Mouse (Mus musculus) cerebellum, adult 18-20 months (tissue): ENCODE data around the gene Zfp810.
A peak's percentile ranks its signal among the peaks of the same experiment; 100 is the strongest.
"Not testable (repeated sequence)": the region's sequence is repeated elsewhere in the genome, so short reads cannot be mapped to it uniquely, and the experiment has no call there.

Experiments
- DNase-seq, 2 experiments: peaks; one replicate each; pipeline ENCODE4 v3.0.0; 2021

Gene Zfp810

DNA sequence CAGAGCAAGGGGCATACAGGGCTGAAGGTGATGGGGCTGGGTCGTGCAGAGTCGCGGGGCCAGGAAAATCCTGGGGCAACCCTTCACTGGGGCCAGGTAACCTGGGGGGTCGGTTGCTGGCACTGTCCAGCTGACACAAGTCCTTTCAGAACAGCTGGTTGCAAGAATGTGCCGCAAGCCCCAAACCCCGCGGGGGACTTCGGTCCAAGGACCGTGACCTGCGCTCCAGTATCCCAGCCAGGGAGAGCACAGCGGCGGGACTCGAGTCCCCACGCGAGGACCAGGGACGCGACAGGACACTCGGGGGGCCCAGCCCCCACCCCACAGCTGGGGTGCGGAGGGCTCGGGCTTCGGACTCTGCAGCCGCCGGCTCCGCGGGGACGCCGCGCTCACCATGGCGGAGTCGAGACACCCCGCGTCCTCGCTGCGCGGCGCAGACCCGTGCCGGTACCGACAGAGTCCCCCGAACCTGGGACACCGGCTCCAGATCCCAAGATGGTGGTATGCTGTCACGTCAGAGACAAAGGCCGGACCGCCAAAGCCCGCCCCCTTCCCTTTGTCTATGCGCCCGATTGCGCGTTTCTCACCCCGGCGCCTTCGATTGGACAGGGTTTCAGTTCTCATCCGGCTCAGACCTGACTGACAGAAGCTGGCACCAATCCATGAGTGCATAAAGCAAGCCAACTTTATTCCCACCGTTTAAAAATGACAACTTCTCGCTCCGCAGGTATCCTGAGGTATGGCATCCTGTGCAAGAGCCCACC, at the start of gene Zfp810:
Zfp810 (minus strand) TSS at position 493 of the 764 bp plus-strand sequence.
- peak; percentile 86 to 93 for DNase-seq

DNA sequence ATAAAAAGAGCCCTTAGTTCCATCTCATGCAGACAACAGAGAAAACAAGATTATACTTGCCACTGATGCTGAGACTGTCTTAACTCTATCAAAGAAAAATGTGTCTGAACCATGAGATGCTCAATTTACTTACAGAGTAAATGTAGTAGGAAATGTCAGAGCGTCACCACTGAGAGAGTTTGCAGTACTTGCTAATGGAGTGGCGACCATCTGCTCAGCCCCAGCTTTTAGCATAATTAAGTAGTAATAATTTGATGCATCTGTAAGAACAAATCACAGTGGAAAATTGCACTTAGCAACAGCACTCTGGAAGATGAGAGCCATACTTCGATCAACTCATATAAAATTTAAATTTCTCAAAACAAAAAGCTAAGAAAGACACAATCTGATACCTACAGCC, 48.5 kb upstream of the Zfp810 start:
- no peak for DNase-seq

DNA sequence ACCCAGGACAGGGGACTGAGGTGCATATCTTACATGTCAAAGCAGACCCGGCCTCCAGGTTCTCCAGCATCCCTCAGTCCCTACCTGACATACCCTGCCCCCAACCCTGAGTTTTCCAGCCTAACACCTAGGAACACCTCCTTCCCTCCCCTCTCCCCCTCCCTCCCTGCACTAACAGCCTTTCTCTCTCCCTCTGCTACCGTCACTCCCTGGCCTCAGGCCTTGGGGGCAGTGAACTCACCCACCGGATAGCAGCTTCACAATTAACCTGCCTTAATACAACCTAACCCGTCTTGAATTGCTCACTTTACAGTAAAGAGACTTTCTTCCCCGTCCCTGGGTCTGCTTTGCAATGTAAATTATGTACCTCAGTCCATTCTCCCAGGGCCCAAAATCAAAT, 46.5 kb upstream of the Zfp810 start:
- DNase-seq = no peak

DNA sequence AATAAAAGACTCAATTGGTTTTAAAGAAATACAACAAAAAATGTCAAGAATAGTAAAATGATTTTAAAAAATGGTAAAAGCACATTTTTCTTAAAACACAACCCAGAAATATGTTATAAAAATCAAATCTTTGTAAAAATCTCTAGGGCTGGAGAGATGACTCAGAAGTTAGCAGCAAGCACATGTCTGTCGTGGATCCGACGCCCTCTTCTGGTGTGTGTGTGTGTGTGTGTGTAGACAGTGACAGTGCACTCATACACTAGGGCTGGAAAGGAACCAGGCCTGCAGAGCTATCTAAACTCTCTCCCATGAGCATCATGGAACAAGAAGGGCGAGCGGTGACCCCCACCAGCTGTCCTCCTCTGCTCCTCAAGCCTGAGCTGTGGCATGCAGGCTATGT, 46.0 kb upstream of the Zfp810 start:
- DNase-seq = no peak

DNA sequence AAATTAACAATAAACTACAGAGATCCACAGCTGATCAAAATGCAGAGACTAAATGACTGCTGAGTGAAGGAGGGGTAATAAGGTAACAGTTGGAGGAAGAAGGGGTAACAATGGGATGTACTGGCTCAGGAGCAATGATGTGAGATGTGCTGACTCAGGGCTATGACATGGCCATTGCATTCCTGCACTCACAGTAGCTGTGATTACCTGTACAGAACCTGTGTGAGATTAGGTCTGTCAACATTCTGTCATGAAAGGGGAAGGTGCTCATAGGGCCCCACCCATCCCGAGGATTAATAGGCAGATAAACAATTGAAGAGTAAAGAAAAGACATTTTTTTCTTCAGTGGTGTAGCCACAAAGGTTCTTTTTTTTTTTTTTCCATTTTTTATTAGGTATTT, 32.9 kb upstream of the Zfp810 start:
- DNase-seq = no peak

DNA sequence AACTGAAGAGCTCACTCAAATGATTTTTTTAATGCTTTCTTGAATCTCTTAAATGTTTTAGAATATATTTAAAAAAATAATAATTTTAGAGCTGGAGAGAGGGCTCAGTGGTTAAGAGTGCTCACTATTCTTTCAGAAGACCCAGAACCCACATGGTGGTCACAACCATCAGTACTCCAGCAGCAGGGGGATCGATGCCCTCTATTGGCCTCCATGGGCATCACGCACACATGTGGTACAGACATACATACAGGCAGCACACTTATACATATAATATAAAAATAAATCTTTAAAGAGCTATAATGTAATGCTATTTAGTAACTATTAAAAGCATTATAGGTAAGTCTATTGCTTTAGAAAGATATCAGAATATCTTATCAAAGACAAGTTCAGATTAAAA, 29.8 kb upstream of the Zfp810 start:
- no peak for DNase-seq

DNA sequence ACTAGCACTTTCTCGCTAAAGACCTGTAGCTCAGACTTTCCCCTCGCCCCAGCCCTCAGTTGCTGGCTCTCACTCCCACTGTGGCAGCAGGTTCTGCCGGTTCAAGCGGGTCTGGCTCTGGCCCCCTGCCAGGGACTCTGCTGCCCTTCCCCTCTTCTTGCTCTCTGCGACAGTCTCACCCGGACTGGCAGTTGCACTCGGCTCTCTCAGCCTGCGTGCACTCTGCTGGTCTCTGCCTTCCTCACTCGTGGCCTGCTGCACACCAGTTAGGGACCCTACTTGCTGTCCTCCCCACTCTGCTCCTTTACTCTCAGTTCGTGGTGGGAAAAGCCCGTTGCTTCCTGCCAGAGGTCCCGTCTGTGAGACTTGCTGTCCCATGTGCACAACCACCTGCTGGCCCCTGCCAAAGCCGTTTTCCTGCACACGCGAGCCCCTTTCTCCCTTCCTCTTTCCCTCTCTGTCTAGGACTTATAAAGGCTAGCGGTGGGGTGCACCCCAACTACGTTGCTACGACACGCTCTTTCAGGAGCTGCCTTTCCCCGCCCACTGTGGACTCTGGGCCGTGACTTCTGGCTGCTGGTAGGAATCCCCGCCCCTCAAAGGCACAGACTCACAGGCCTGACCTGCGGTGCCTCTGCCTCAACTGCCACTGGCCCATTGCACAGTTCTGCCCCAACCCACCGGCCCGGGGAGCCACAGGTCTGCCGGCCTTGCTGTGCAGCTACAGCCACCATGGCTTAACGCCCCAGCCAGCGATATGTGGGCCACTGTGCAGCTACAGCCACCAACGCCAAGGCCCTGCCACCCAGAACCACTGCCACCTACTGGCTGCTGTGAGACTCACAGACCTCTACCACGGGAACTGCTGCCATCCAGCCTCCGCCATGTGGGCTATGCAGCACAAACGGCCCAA, 20.3 kb upstream of the Zfp810 start:
- DNase-seq = peak; percentile 87 to 91

DNA sequence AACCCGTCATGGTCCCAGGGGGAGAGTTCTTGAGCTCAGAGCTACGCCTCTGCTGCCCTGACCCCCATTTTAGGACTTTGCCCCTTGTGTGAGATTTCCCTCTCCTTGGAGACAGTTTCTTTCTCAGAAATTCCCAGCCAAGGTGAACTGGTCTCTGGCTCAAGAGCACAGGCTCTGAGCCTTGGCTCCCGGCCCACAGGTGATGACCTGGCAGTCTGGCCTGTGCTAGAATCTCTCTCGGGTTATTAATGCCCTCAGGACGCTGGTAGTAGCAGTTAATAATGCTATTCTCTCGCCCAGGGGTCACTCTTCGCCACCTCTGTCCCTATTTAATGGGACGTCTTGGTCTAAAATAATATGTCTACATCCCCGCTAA, 19.6 kb upstream of the Zfp810 start:
- DNase-seq = peak; percentile 53 to 54

DNA sequence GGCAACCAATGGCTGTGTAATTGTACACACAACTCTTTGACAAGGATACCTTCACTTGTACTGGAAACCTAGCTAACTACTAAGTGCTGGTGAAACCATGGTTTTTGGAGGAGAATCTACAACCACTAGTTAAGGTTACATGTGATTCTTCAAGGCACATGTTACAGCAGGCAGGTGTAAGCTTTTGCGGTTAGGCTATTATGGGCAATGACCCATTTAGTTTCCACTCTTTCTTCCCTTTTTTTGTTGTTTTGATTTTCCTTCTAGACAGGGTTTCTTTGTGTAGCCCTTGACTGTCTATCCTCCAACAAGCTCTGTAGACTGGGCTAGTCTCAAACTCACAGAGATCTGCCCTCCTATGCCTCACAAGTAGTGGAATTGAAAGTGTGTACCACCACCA, 17.1 kb upstream of the Zfp810 start:
- DNase-seq = no peak

DNA sequence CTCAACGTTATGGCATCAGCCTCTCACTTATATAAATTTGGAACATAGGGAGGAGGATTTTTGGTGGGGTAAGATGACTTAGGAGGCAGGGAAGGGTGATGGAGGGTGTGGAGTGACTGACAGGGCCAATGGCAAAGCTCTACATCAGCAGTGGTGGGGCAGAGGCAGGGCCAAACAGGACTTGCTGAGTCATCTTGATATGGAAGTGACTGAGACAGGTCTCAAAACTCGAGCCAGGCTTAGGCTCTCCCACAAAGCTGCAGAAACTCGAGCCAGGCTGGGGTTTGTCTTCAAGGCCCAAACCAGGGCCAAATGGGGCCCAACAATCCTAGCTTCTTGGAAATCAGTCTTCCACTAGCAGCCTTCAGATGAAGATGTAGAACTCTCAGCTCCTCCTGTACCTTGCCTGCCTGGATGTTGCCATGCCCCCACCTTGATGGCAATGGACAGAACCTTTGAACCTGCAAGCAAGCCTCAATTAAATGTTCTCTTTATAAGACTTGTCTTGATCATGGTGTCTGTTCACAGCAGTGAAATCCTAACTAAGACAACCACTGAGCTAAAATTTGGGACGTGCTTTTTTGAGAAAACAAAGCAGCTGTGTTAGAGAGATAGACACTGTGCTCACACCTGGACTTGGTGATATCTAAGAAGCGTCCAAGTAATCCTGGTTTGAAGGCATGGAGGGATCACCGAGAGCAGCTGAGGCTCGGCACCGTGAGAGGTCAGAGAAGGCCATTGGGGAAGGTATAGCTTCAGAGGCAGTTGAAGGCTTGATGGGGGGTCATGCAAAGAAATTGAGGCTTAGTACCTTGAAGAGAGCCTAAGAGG, 15.1 kb upstream of the Zfp810 start:
- DNase-seq = no peak

DNA sequence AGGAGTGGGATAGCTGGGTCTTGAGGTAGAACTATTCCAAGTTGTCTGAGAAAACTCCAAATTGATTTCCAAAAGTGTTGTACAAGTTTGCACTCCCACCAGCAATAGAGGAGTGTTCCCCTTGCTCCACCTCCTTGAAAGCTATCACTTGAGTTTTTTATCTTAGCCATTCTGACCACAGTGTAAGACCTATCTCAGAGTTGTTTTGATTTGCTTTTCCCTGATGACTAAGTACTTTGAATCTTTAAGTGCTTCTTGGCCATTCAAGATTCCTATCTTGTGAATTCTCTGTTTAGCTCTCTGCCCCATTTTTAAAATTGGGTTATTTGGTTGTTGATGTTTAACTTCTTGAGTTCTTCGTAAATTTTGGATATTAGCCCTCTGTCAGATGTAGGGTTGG, 11.7 kb upstream of the Zfp810 start:
- DNase-seq = no peak

DNA sequence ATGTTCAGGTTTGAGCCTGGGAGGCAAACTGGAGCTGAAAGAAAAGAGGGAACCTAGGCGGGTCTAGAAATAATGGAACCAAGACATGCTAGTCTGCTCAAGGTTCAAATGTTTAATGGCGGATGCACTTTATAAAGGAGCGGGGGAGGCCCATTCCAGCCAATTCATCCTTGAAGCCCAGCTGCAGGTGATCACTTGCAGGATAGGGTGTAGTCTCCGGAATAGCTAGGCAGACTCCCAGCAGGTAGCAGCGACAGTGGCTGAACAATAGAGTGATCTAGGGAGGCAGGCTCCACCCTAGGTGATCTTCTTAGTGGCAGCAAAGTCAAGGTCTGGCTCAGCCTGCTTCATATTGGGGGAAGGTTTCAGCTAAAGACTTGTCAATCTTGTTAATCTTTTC, 8.6 kb upstream of the Zfp810 start:
- DNase-seq = not testable (repeated sequence)

DNA sequence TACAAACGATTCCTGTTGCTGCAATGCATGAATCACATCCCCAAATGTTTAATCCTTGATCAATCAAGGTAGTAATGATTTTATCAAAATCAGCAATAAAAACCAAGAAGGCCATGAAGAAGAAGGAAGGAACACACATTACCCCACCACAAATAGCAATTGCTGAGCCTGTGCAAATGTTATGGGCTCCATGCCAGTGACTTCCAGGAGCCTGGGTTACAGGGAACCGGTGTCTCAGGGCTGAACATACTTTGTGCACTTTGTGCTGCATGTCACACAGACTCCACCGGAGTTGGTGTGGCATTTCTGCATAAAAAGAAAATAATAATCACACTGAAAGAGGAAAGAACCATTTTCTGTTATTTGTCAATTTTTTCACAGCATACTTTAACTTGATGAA, 6.6 kb upstream of the Zfp810 start:
- DNase-seq = no peak

DNA sequence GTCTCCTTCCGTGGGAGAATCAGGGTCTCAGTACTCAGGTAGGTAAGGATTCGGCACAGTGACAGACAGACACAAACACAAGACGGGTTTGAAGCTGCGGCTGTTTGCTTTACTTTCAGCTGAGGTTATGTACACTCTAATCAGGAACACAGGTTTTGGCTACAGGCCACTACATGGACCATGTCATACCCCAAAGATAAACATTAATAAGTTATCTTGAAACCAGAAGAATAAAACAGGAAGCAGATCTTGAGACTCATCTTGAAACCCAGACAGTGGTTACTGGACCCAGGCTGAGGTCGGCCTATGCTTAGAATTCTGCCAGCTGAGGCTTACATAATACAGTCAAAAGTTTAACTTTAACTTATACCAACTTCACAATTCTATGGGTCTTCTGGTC, 5.8 kb upstream of the Zfp810 start:
- DNase-seq = no peak

DNA sequence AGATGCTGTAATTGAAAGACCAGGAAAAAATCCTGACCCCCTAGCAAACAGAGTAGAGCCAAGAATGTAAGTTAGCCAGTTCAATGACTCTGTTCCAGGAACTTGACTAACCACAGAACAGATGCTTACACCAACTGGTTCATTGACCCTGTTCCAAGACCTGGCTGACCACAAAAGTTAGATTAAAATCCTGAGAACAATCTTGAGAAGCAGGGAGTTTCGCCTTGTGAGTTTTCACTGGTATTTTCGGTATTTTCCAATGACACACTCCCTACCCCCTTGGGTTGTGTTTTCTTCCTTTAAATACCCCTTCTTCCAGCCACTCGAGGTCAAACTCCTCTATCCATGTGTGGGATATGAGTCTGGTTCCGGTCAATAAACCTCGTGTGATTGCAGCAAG, 2.2 kb upstream of the Zfp810 start:
- DNase-seq = no peak

DNA sequence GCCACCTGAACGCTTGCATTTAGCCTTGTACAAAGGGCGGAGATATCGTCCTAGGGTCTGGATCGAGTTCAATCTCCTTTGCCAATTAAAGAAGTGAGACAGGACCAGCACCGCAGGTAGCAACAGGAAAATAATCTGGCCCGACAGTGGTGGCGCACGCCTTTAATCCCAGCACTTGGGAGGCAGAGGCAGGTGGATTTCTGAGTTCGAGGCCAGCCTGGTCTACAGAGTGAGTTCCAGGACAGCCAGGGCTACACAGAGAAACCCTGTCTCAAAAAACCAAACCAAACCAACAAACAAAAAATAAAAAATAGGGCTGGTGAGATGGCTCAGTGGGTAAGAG, 443 bp upstream of the Zfp810 start:
- DNase-seq = not testable (repeated sequence)

DNA sequence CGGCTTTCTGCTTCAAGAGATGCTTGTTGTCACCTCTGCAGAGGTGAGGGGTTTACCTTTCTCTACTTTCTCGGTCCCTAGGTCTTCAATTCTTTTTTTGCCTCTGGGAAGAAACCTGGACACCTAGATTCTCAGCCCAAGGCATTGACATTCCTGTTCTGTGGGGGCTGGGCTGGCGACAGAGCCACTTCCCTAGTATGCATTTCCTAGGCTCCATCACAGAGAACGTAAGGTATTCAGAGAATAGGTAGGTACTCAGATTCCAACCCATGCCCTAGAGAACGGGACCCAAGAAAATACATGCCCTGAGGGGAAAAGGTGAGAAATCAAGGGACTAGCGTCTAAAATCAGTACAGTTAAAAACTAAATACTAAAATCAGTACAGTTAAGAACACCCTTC, 722 bp downstream of the Zfp810 start:
- peak; percentile 25 for DNase-seq

DNA sequence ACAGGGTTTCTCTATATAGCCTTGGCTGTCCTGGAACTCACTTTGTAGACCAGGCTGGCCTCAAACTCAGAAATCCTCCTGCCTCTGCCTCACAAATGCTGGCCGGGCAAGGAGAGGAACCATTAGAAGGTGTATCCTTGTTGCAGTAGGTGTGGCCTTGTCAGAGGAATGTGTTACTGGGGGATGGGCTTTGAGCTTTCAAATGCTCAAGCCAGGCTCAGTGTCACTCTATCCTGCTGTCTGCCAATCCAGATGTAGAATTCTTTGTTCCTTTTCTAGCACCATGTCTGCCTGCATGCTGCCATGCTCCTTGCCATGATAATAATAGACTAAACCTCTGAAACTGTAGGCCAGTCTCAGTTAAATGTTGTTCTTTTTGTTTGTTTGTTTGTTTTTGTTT, 5.2 kb downstream of the Zfp810 start:
- DNase-seq = no peak

DNA sequence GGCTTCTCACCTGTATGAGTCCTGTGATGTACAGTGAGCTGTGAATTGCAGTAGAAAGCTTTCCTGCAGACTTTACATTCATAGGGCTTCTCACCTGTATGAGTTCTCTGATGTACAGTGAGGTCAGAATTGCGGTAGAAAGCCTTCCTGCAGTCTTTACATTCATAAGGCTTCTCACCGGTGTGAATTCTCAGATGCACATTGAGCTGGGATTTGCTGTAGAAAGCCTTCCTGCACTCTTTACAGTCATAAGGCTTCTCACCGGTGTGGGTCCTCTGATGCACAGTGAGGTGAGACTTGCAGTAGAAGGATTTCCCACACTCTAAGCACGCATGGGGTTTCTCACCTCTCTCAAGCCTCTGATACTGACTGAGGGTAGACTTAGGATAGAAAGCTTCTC, 28.7 kb downstream of the Zfp810 start:
- no peak for DNase-seq

DNA sequence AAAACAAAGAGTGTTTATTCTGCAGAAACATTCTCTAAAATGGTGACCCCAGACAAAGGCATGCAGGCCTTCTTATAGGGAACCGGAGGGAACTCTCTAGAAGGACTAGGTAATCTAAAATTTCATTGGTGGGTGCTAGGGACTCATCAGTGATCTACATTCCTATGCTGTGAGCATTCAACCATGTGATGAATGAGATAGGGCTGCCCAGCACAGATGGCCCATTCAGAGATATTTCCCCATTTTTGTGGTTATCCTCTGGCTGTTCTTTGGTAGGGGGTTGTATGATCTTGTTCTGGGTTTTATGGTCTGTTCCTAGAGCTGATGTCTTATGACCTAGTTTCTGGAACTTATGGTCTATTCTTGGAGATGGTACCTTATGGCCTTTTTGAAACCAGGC, 38.6 kb downstream of the Zfp810 start:
- DNase-seq = no peak

DNA sequence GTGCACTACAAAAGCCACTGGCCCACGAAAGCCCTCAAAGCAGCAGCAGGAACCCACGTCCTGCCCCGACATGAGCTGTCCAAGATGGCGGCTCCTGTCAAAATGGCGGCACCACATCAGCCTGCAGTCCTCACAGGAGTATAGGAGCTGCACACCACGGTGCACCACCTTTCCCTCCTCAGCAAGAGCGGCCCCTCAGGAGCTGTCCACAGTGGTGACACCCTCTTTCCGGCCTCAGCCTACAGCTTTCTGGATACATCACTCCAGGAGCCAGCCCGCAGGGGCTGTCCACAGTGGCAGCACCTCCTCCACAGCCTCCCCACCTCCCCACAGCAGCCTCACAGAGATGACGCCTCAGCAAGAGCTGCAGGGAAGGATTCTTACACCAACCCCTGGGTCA, 44.8 kb downstream of the Zfp810 start:
- no peak for DNase-seq

DNA sequence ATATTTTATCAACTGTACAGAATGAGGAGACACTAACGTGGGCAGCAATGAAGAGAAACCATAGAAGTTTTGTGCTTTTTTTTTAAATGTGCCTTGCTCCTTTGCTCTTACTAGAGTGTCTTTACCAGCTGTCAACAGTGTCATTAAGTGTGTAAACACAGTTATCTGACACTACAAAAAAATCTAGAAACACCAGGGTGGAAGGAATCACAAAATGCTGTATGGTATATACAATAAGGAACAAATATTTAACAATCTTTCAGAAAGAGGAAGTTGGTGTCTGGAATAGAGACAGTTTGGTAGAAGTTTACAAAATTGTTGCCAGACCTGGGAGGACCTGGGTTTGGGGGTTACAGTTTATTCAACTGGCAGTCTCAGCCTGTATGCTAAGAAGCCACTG, 45.9 kb downstream of the Zfp810 start:
- no peak for DNase-seq

DNA sequence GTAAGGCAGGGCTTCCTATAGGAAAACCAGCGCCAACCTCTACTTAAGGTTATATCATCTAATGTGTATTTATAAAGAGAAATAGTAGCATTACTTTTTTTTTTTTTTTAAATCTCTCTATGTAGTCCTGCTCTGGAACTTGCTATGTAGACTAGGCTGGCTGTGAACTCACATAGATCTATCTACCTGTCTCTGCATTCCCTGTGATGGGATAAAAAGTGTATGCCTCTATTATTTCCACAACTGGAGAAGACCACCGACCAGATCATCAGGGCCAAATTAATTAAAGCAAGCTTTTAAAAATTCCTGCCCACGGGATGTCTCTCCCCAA, 47.4 kb downstream of the Zfp810 start:
- DNase-seq = no peak
